Mouse (Mus musculus) adrenal gland, postnatal 25 days (tissue): Measurements from ENCODE around the gene Ddx17. TPM values are rescaled to one million over a fixed set of nuclear protein-coding genes. Genes with fewer than 3 reads are reported as not detected.

Source experiments
- DNase-seq: peaks from one replicate; pipeline ENCODE4 v3.0.0; 2021; ENCODE audit warnings: mixed read lengths
- total RNA-seq: library from RNA; stranded (reverse); gene quantifications from 2 replicates; pipeline ENCODE4 v1.2.3, GENCODE M21; 2021

Gene Ddx17
- total RNA-seq, 1 experiment from 2014 or later: 385 TPM

DNA sequence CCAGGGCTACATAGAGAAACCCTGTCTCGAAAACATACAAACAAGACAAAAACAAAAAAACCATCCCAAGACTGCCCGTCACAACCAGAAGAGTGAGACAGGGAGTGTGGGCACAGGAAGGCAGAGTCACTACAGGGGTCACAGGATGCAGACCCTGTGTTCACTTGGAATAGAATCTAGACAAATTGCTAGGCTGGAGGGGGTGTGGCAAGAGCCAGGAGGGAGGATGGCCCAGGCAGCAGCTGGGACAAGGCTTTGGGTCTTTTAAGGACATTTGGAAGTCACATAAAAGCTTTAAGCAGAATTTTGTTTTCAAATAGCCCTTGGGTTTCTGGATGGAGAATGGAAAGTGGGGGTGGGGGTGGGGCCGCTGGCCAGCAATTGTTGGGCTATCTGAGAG lies 28.0 kb downstream of the Ddx17 start:
- DNase-seq: no peak

DNA sequence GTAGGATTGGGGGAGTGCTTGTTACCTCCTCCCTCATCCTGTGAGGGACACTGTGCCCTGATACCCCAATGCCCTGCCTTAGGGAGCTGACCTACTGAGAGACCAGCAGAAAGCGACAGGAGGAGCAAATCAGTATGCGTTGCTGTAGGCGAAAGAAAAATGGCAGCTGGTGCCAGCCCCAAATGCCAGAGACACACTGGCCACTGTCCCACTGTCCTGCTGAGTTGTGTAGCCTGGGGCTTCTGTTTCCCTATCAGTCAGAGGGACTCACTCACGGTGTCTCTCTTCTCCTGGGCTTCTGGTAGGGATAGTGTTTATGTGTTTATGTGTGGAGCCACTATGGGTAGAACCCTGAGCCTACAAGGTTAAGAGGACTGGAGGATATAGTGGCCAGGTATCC lies 28.8 kb downstream of the Ddx17 start:
- DNase-seq: no peak

DNA sequence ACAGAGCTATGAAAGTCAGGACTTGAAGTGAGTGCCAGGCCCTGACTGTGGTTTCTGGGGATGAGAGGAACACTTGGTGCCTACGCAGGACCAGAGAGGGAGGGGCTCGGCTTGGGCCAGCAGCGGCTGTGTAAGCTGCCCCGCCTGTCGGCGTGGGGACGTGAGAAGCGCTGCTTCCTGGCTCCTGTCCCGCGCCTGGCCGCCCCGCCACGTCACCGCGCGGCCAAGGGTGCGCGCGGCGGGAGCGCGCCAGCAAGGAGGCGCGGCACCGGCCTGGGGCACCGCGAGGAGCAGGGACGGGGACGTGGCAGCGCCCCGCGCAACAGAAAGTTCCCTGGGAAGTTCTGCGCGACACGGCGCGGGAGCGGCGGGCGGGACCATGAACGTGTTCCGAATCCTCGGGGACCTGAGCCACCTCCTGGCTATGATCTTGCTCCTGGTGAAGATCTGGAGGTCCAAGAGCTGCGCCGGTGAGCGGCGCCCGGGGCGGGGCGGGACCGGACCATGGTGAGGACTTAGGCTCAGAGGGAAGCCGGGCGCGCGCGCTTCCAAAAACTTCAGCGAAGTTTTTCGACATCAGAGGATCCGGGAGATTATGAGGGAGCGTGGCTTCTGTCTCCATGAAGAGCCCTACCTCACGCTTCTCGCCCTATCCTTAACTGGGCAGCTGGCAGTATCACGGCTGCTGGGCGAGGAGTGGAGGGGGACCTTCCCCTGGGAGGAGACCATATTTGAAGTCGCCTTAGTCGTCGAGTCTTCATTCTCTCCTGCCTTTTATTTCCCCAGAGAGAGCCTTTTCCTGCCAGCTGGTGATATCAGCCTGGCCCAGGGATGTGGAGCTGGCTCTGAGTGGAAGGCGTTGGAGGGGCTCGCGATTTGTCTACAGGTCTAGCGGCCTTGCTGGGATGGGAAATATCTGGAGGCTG lies 30.1 kb downstream of the Ddx17 start, which contains the start of gene Kdelr3:
Gene Kdelr3 (plus strand): TSS at position 241 of the 926 bp plus-strand sequence.
- peak; percentile 80 for DNase-seq

DNA sequence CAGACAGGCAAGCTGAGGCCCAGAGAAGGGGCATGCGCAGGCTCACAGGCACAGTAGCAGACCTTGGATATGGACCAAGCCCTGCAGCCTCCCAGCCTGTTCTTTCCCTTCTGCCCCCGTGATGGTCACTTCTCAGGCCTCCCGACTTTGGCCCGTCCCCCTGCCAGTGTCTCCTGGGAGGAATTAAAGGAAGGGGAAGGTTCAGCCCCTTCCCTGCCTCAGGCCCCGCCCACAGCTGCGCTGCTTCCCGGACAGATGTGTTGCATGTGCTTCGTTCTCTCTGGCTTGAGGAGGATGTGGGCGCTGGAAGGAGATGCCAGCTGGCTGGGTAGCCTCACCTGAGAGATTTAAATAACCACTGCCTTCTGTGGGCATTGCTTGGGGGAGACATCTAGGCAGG lies 32.6 kb downstream of the Ddx17 start:
- DNase-seq: no peak

DNA sequence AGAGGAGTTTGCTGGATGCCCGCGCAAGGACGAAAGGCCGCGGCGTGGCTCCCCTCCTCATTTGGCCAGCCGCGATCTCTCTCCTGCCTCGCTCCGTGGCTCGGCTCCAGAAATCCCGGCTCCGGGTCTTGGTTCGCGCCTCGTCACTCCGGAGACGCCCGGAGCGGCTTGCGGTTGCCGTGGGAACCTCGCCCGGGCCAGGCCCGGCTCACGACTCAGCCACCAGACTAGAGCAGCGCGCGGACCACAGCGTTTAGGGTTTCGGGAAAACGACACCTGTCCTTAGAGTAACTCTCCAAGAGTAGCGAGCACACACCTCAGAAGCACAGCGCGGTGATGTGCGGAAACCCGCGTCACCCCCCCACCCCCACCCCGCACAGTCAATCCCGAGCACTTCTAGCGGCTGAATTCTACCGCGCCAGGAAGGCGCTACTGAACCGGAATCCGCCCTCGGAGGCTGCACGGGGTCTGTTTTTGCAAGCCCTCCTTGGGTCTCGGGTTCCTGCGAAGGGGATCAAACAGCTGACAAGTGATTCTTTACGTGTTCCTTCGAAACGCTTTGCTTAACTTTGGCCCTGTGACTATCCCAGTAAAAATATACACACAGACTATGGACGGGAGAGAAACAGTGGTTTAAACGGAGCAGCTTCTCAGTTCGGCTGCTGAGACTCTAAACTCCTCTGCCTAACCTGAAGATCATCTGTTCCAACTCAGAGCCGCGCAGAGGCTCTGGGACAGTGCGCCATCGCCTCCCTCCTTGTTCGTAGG lies 34.8 kb downstream of the Ddx17 start:
- peak; percentile 89 for DNase-seq

DNA sequence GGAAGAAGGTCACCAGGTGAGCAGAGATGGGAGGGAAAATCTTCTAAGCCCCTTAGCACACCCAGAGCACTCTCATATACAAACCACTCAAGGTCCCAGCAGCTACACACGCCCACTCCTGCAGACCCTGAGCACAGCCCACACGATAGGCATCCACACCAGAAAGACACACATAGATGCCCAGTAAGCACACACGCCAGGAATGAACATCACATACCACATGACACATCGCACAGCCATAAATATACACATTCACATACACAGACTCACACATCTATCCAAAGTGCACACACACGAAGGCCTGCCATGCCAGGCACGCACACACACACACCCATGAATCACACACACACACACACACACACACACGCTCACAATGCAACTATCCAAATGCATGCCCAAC lies 36.1 kb downstream of the Ddx17 start:
- DNase-seq: no peak

DNA sequence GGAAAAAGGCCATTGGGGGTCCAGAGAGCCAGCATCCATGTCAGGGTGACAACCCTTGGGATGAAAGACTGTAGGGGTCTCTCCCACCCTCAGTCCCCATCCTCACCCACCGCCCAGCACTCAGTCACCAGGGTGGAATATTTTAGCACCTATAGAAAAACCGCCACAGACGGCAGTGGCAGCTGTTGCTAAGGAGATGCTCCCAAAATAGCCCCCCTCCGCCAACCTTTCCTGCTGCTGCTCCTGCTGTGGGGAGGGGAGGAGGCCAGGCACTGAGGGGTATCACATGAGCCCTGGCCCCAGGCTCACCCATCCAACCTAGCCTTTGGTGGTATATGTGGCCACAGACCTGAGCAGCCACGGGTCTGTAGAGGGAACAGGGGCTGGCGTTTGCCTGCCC lies 36.5 kb downstream of the Ddx17 start:
- no peak for DNase-seq

DNA sequence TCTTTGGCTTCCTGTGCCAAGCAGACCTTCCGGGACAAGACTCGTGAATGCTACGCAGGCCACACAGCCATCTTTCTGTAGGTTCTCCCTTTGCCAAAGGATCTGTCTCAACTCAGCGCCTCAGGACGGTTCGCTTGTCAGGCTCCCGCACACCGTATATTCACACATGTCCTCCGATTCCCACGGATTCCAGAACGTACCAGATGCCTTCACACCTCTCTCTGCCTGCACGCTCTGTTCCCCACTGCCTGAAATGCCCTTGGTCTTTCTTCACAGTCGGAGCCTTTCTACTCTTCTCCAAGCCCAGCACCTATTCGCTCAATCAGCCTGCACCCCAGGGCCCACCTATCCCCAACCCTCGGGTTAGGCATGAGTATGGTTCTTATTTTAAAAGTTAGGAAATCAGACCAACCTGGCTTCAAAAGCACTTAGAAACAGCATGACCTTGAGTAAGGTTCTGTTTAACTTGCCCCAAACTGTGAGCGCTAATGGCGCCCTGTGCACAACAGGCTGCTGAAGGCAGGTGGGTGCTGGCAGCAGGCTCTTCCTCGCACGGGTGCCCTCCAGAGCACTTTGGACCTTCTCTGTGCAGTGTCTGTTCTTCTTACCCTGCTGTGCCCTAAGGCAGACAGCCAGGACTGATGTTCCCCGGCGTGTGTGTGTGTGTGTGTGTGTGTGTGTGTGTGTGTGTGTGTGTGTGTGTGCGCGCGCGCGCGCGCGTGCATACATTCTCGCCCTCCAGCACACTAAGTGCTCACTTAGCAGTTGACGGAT lies 39.3 kb downstream of the Ddx17 start:
- no peak for DNase-seq

DNA sequence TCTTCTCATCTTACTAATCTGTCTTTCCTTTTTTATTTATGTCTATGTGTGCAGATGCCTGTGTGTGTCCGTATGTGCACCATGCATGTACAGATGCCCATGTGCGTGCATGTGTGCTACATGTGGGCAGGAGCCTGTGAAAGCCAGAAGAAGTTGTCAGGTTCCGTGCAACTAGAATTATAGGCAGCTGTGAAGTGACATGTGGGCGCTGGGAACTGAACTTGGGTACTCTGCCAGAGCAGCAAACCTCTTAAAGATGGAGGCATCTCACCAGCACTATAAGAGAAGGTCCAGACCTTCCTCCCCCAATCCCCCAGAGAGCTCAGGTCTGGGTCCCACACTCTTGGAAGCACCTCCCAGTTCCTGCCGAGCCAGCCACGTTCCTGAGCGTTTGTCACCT lies 40.1 kb downstream of the Ddx17 start:
- DNase-seq: no peak

DNA sequence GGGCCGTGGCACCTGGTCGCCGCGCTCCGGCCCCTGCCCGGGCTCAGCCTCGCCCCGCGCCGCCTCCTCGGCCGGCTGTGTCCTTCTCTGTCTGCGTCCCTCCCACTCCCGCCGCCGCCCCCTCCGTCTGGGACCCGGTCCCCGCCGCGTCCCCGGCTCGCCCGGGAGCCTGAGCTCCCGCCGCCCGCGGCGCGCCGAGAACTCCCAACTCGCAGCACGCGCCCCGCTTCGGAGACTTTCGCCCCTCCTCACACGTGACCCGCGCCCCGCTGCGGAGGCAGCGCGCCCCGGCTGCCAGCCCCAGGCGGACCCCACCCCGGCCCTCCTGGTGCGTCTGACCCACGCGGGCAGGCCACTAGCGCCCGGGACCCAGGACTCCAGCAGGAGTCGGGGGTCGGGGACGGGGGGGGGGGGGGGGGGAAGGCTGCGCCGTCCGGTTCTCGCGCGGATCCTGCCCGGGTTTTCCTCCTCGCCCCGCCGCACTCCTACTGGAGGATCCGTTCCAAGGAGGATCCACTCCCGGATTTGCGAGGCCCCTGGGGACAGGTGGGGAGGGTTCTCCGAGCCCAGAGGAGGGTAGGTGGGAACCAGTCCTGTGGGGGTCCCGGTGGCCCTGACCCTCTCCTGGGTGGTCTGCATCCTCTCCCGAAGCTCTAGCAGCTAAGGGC lies 40.8 kb downstream of the Ddx17 start:
- peak; percentile 70 for DNase-seq

DNA sequence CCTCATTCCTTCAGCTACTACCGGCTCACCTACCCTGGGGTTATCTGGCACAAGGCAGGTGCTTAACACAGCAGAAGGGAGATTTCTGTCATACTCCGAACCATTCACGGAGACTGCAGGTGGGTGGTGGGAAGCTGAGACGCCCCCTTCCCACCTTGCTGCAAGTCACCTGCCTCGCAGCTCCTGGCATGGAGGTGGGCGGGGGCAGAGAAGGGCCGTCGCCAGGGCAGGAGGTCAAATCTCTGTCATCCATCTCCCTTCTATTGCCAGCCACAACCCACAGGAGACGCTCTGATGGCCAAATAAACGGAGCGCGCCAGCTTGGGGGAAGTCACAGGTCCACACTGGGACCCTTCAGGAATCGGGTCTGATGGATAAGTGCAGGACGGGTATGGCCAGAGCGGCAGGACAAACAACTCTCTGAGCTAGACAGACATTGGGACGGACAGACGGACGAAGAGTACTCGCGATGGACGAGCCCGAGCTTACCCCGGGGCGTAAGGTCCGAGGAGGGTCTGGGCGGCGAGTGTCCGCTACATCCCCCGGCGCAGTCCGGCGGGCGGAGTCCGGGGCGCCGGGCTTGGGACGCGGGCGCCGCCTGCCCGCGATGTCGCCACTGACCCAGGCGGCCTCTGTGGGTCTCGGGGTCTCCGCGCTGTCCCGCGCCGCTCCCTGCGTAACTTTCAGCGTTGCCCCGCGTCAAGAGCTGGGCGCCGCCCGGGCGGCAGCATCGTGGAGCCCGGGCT lies 41.7 kb downstream of the Ddx17 start, which contains the start of gene Kcnj4:
Gene Kcnj4 (minus strand): TSS at position 535 of the 746 bp plus-strand sequence.
- DNase-seq: no peak

DNA sequence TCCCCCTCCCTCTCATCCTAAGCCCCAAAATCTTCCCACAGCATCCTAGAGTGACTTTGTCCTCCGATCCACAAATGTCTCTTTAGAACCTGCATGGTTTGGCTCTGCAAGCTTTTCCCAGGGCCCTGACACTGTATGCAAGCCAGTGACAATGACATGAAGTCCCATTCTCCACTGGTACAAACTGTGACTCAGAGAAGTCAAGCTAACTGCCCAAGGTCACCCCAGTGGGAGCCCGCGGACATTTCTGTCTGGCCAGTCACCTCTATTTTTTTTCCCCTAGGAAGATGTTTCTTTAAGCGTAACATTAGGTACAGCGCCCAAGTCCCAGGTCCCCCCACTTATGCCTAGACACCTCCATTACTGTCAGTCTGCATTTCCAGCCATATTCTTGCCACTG lies 43.1 kb downstream of the Ddx17 start:
- peak; percentile 54 for DNase-seq

DNA sequence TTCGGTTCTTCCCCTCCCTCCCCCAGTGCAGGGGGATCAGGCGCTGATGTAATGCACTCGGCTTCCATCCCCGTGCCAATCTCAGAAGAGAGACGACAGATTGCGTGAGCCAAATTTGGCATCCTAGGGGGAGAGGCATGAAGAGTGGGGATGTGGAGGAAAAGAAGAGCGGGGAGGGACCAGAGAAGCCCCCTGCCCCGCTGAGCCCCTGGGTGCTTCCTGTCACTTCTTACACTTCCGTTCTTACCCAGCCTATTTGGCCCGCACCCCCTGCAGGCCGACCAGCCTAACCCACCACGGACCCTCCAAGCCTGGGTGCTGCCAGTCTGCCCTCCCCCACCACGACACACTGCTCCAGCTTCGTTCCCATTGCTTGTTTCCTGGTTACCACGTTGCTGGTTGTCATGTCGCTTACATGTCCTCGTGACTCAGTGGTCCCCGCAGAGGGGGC lies 43.6 kb downstream of the Ddx17 start:
- DNase-seq: no peak

DNA sequence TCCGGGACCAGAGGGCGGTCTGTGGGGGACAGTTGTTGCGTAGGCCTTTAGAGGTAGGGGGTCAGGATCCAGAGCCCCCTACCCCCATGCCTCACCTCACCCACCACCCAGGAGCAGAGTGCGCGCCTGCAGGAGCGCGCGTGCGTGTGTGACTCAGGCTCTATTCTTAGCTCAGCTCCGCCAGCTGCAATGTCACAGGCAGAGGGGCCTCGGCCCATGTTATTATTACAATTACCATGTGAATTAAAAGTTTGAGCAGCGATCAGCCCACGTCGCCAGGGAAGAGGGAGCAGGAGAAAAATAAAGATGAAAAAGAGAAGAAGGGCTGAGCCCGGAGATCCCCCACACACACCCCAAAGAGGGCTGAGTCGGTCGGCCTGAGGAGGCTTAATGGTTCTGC lies 46.4 kb downstream of the Ddx17 start:
- no peak for DNase-seq

DNA sequence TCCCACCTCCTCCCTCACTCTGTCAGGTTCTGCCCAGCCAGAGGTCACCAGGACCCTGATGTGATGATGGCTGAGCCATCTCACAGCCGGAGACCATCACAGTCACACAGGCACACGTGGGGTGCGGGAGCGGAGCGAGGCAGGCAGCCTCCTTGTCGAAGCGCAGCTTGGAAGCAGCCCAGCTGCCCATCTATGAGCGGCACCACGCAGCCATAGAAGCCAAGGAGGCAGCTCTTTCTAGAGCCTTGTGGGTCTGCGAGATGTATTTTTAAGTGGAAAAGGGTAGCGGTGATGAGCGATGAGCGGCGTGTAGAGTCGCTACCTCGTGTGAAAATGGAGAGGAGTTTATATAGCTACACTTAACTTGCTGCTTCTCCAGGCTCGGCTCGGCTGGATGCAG lies 53.0 kb downstream of the Ddx17 start:
- no peak for DNase-seq

DNA sequence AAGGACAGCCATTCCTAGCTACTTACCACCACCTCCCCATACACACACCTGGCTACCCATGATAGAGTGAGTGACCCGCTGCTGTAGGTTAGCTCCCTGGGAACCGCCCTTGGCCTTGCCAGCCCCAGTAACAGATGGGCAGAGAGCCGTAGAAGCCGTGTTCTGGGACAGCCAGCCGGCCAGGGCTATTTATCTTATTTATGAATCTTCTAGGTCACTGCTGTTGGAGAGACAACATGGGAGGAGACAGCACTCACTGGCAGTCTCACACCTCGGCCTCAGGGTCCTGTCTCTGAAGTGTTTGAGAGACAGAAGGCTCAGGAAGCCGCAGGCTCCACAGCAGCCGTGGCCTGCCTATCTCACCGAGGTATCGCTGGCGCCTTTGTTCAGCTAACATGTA lies 57.1 kb downstream of the Ddx17 start:
- DNase-seq: peak; percentile 36

DNA sequence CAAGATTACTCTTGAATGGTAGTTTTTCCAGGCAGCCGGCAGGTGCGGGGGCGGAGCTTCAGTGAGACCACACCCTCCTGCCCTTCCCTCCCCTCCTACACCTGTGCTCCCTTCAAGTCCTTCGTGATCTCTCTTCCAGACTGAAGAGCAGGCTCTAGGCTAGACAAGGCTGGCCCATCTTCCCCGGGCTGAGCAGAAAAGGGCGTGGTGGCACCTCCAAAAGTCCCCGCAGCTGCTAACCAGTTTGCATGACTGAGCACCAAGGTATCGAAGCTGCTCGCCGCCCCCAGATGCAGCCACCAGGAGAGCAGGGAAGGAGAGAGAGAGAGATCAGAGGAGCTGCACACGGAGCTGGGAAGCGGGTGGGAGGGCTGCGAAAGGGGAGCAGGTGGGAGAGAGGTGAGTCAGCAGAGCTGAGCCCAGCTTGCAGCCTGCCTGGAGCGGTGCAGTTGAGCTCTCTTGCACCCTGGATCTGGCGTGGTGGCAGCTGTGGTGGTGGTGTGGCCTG lies 65.3 kb downstream of the Ddx17 start:
- no peak for DNase-seq
